Mouse (Mus musculus) thymus, adult 2 months (tissue): ENCODE measurements around the gene Arhgef28.

Experiments
- CTCF ChIP-seq: fragments of 200-500 bp; IDR thresholded peaks from 2 replicates; pipeline ENCODE4 v1.5.1; 2012; ENCODE audit warnings: mild to moderate bottlenecking, control low read depth, low read length, moderate library complexity, borderline replicate concordance; ENCODE audit not compliant: control insufficient read depth, poor library complexity, insufficient read depth; ENCODE audit errors: extremely low read depth
- POLR2A ChIP-seq: fragments of 200-500 bp; IDR thresholded peaks from 2 replicates; pipeline ENCODE4 v1.6.1; 2012; ENCODE audit warnings: mild to moderate bottlenecking, low read length, control low read depth, moderate library complexity; ENCODE audit not compliant: control insufficient read depth, poor library complexity, insufficient read depth; ENCODE audit errors: extremely low read depth

DNA sequence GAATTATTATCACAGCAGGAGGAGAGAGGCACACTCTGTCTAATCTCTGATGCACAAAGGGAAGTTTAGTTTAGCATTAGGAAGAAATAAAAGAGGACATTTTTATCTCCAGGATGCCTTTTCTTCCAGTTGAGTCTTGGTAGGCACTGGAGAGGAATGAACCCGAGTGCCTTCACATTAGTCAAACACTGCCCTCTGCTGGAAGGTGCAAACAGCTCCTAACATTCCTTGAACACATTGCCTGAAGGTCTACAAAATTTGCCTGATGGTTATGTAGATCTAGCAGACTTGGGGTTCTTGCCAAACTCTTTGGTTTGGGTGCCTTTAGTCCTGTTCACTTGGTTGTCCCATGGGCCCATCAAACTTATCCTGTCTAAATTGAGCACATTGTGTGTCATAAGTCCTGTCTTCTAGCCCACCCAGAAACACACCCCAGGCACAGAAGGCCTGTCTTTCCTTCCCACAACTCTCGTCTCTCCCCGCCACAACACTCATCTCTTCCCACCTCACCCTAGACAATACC, 165.6 kb downstream of the Arhgef28 start:
- TF ChIP-seq CTCF: no peak
- TF ChIP-seq POLR2A: no peak
